Mouse (Mus musculus): ENCODE results near the gene Bcl11a.

GRCm38 (mm10) chr11:24103128-24103742, 25.4 kb downstream of the Bcl11a start:
- TF ChIP-seq CTCF (IDR thresholded peaks at IDR 0.05; ENCODE audit: insufficient read depth, low read depth, low read length): no peak; the same call in 1 of the 2 replicates
- TF ChIP-seq POLR2A (IDR thresholded peaks at IDR 0.05; ENCODE audit: insufficient read depth, low read depth, low read length): no peak
